Mouse (Mus musculus) layer of hippocampus, adult 2 months (tissue): ENCODE measurements around the gene Zfr2. TPM values are rescaled to one million over a fixed set of nuclear protein-coding genes. Genes with fewer than 3 reads are reported as not detected.

ENCODE experiments used
- DNase-seq, 2 experiments: peaks; one replicate each; pipeline ENCODE4 v3.0.0; 2022; ENCODE audit warnings: low spot score in 2 of 2
- H3K27ac ChIP-seq: fragments of 200-600 bp; 2 replicates; pipeline ENCODE4 v1.8.1; 2022
- H3K4me3 ChIP-seq: fragments of 200-600 bp; 2 replicates; pipeline ENCODE4 v1.8.1; 2022; ENCODE audit warnings: mild to moderate bottlenecking
- CTCF ChIP-seq: fragments of 200-600 bp; conservative IDR thresholded peaks from 2 replicates; pipeline ENCODE4 v1.8.1; 2022; ENCODE audit warnings: antibody characterized with exemption, mild to moderate bottlenecking, moderate library complexity
- microRNA-seq, 2 experiments: library from miRNA; unstranded; fragments of <30 nt; microRNA quantifications; one replicate each; pipeline ENCODE4 v1.2.0; 2021
- total RNA-seq, 2 experiments: library from RNA; stranded (reverse); gene quantifications; 2 replicates each; pipeline ENCODE4 v1.2.3; 2021

The Zfr2 gene
- total RNA-seq, 2 experiments from 2014 or later: 66.2 to 70.2 TPM

- Histone ChIP-seq H3K27ac (peak overlapping the region; percentile 61; the same call in 1 of the 2 replicates), H3K4me3 (no peak overlapping the region)
- TF ChIP-seq CTCF: no peak
- DNase-seq: no peak
These were observed 66.8 kb downstream of the Zfr2 start for GRCm38 (mm10) chr10:81299585-81300351.

DNA sequence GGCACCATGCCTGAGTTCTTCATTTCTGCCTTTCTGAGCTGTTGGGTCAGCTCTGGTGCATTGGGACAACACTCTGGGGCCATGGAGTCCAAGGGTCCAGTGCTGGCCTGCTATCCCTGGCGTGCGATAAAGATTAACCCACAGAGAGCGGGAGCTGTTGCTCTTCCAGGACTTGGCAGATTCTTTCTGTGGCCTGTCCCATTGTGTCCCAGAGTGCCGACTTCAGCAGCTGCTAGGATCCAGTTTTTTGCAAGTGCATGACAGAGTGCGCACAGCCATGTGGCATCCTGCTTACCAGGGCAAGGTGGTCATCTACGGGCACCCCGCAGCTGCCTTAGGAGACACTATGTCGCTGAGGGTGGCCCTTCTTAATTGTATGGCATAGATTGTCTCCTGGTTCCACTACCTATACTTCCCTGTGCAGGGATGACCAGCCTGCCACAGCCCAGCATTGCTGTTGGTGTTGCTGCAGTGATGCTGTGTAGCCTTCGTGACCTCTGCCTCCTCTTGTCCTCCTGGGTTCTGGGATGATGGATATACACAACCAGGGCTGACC is 67.5 kb downstream of the Zfr2 start:
- DNase-seq: no peak
- no peak overlapping the region for H3K4me3 ChIP-seq
- H3K27ac ChIP-seq: peak overlapping the region; percentile 61; the same call in 1 of the 2 replicates
- no peak for TF ChIP-seq CTCF

- Histone ChIP-seq H3K27ac (peak overlapping the region; percentile 83; the same call in 1 of the 2 replicates), H3K4me3 (no peak overlapping the region)
- no peak for TF ChIP-seq CTCF
- DNase-seq: no peak
These were observed 68.4 kb downstream of the Zfr2 start for GRCm38 (mm10) chr10:81301321-81301720.

Small RNAs within 50 kb of the gene (microRNA-seq; reads per million reads assigned to microRNA genes)
- gene Mir3057: 15.3 to 30.0 reads per million in 2 experiments

Other genes starting within 250 kb of the Zfr2 start
- gene Gng7, start 218.2 kb upstream of the Zfr2 start, total RNA-seq: 100 to 1,000 TPM; 161 to 176 TPM
- 100 to 1,000 TPM in 1 of 2 experiments, 10 to 100 TPM in 1; 95.2 to 100 TPM for gene Diras1, start 207.5 kb upstream of the Zfr2 start, total RNA-seq
- 10 to 100 TPM; 60.8 to 66.1 TPM for gene Slc39a3, start 195.7 kb upstream of the Zfr2 start, total RNA-seq
- gene Sgta, start 173.0 kb upstream of the Zfr2 start, total RNA-seq: 100 to 1,000 TPM; 176 TPM
- 10 to 100 TPM; 52.0 to 52.6 TPM for gene Thop1, start 163.1 kb upstream of the Zfr2 start, total RNA-seq
- gene Creb3l3, start 134.3 kb upstream of the Zfr2 start, total RNA-seq: under 1 TPM; 0.20 to 0.66 TPM
- gene Map2k2, start 127.2 kb upstream of the Zfr2 start, total RNA-seq: 100 to 1,000 TPM; 132 to 139 TPM
- gene Zbtb7a, start 97.9 kb upstream of the Zfr2 start, total RNA-seq: 100 to 1,000 TPM; 103 to 109 TPM
- 10 to 100 TPM; 29.4 to 29.5 TPM for gene Pias4, start 65.2 kb upstream of the Zfr2 start, total RNA-seq
- 100 to 1,000 TPM; 907 to 909 TPM for gene Eef2, start 56.5 kb upstream of the Zfr2 start, total RNA-seq
- gene Dapk3, start 50.1 kb upstream of the Zfr2 start, total RNA-seq: 10 to 100 TPM; 73.6 to 78.4 TPM
- gene 4930442H23Rik, start 49.3 kb upstream of the Zfr2 start, total RNA-seq: not detected
- gene Nmrk2, start 31.1 kb upstream of the Zfr2 start, total RNA-seq: under 1 TPM; 0.32 to 0.33 TPM
- gene Atcay, start 2.3 kb upstream of the Zfr2 start, total RNA-seq: 100 to 1,000 TPM; 144 to 150 TPM
- 100 to 1,000 TPM; 260 to 267 TPM for gene Matk, start 19.8 kb downstream of the Zfr2 start, total RNA-seq
- gene Mrpl54, start 33.8 kb downstream of the Zfr2 start, total RNA-seq: 10 to 100 TPM; 37.4 to 42.0 TPM
- gene Apba3, start 33.8 kb downstream of the Zfr2 start, total RNA-seq: 10 to 100 TPM; 32.6 to 37.3 TPM
- under 1 TPM; 0.54 to 0.91 TPM for gene Tjp3, start 58.4 kb downstream of the Zfr2 start, total RNA-seq
- 100 to 1,000 TPM; 308 to 314 TPM for gene Pip5k1c, start 59.8 kb downstream of the Zfr2 start, total RNA-seq
- gene Cactin, start 87.9 kb downstream of the Zfr2 start, total RNA-seq: 10 to 100 TPM; 27.6 to 30.7 TPM
- gene Tbxa2r, start 95.6 kb downstream of the Zfr2 start, total RNA-seq: 1 to 10 TPM; 1.3 to 1.4 TPM
- 1 to 10 TPM; 1.7 to 1.8 TPM for gene Gipc3, start 110.1 kb downstream of the Zfr2 start, total RNA-seq
- 10 to 100 TPM; 27.5 to 30.8 TPM for gene Hmg20b, start 117.3 kb downstream of the Zfr2 start, total RNA-seq
- gene Mfsd12, start 124.3 kb downstream of the Zfr2 start, total RNA-seq: 10 to 100 TPM; 42.8 to 45.9 TPM
- 1 to 10 TPM; 1.6 to 2.4 TPM for gene 4930404N11Rik, start 132.7 kb downstream of the Zfr2 start, total RNA-seq
- gene Fzr1, start 145.4 kb downstream of the Zfr2 start, total RNA-seq: 10 to 100 TPM; 70.1 to 72.0 TPM
- gene Dohh, start 151.3 kb downstream of the Zfr2 start, total RNA-seq: 10 to 100 TPM; 75.9 to 79.7 TPM
- gene Gm48551, start 151.3 kb downstream of the Zfr2 start, total RNA-seq: 1 to 10 TPM; 4.4 to 6.1 TPM
- 1 to 10 TPM; 5.5 to 8.1 TPM for gene Gm48552, start 155.8 kb downstream of the Zfr2 start, total RNA-seq
- 1 to 10 TPM; 1.9 to 2.1 TPM for gene Smim24, start 159.9 kb downstream of the Zfr2 start, total RNA-seq
- 10 to 100 TPM; 60.0 to 60.1 TPM for gene Nfic, start 222.5 kb downstream of the Zfr2 start, total RNA-seq
- gene Celf5, start 249.6 kb downstream of the Zfr2 start, total RNA-seq: 100 to 1,000 TPM; 286 to 287 TPM